Mouse (Mus musculus) erythroblast, adult 5-6 weeks (primary cell): Measurements from ENCODE around the gene Cntnap1. TPM values are rescaled to one million over a fixed set of nuclear protein-coding genes. Genes with fewer than 3 reads are reported as not detected.

ENCODE experiments used
- ATAC-seq: replicated peaks from 2 replicates; pipeline ENCODE4 v1.8.0; 2016; ENCODE audit warnings: moderate number of reproducible peaks, mild to moderate bottlenecking, moderate TSS enrichment, inconsistent platforms; ENCODE audit not compliant: poor library complexity, low FRiP score, severe bottlenecking
- total RNA-seq, 2 experiments: library from RNA; stranded (forward) in 1 of 2; stranded (reverse) in 1 of 2; fragments of 150-400 nt in 1 of 2; fragments of 200-764, 138-1000 nt in 1 of 2; gene quantifications; 2 replicates each; pipeline versions ENCODE4 v1.2.3 to v1.2.4; 2015 to 2017; ENCODE audit warnings: low replicate concordance in 2 of 2

The Cntnap1 gene
- total RNA-seq, 2 experiments from 2014 or later: 0.17 to 0.58 TPM

- 0 out of 2 replicates have a peak, but pooled peaks have one; percentile 6 for ATAC-seq
Measured at GRCm38 (mm10) chr11:101180846-101181740, 10.8 kb downstream of the Cntnap1 start.

GRCm38 (mm10) chr11:101181961-101182360, 11.6 kb downstream of the Cntnap1 start:
- no peak for ATAC-seq

- no peak for ATAC-seq
Measured at GRCm38 (mm10) chr11:101182771-101183517, 12.6 kb downstream of the Cntnap1 start.

- no peak for ATAC-seq
Measured at GRCm38 (mm10) chr11:101184984-101185383, 14.7 kb downstream of the Cntnap1 start.

- no peak for ATAC-seq
Measured at GRCm38 (mm10) chr11:101185441-101185840, 15.1 kb downstream of the Cntnap1 start.

- no peak for ATAC-seq
Measured at GRCm38 (mm10) chr11:101186526-101187247, 16.4 kb downstream of the Cntnap1 start.

- ATAC-seq: no peak
Measured at GRCm38 (mm10) chr11:101187541-101187940, 17.2 kb downstream of the Cntnap1 start.

GRCm38 (mm10) chr11:101188166-101188805, 18.0 kb downstream of the Cntnap1 start:
- no peak for ATAC-seq

- peak; percentile 88 for ATAC-seq
Measured at GRCm38 (mm10) chr11:101189495-101190180, 19.3 kb downstream of the Cntnap1 start.

- peak; percentile 66 for ATAC-seq
Measured at GRCm38 (mm10) chr11:101190181-101190912, 20.0 kb downstream of the Cntnap1 start.

GRCm38 (mm10) chr11:101190913-101191907, 20.9 kb downstream of the Cntnap1 start:
- ATAC-seq: no peak

- no peak for ATAC-seq
Measured at GRCm38 (mm10) chr11:101191919-101192470, 21.7 kb downstream of the Cntnap1 start.

- no peak for ATAC-seq
Measured at GRCm38 (mm10) chr11:101192646-101193045, 22.3 kb downstream of the Cntnap1 start.

GRCm38 (mm10) chr11:101193076-101193475, 22.8 kb downstream of the Cntnap1 start:
- ATAC-seq: no peak

- ATAC-seq: no peak
Measured at GRCm38 (mm10) chr11:101194137-101194536, 23.8 kb downstream of the Cntnap1 start.

GRCm38 (mm10) chr11:101194643-101195042, 24.3 kb downstream of the Cntnap1 start:
- no peak for ATAC-seq

- ATAC-seq: no peak
Measured at GRCm38 (mm10) chr11:101195101-101195500, 24.8 kb downstream of the Cntnap1 start.
